Mouse (Mus musculus): ENCODE results near the gene Pde7b. TPM values are rescaled to one million over a fixed set of nuclear protein-coding genes. Genes with fewer than 3 reads are reported as not detected.

Pde7b gene
- total RNA-seq, 1 experiment from 2014 or later, result 11.0 TPM

- no peak for DNase-seq
These were observed 303.5 kb downstream of the Pde7b start for GRCm38 (mm10) chr10:20421299-20421883.

GRCm38 (mm10) chr10:20420296-20420695 lies 304.6 kb downstream of the Pde7b start:
- DNase-seq, result no peak

- DNase-seq, result no peak
These were observed 306.0 kb downstream of the Pde7b start for GRCm38 (mm10) chr10:20418856-20419219.

- DNase-seq, result no peak
These were observed 306.5 kb downstream of the Pde7b start for GRCm38 (mm10) chr10:20418202-20418855.

GRCm38 (mm10) chr10:20409181-20409580 lies 315.7 kb downstream of the Pde7b start:
- DNase-seq, result peak; percentile 10

GRCm38 (mm10) chr10:20408336-20408735 lies 316.5 kb downstream of the Pde7b start:
- no peak for DNase-seq

GRCm38 (mm10) chr10:20405471-20405870 lies 319.4 kb downstream of the Pde7b start:
- DNase-seq, result peak; percentile 39

GRCm38 (mm10) chr10:20402941-20403340 lies 321.9 kb downstream of the Pde7b start:
- no peak for DNase-seq

- no peak for DNase-seq
These were observed 324.5 kb downstream of the Pde7b start for GRCm38 (mm10) chr10:20400406-20400805.

GRCm38 (mm10) chr10:20398641-20399390 lies 326.1 kb downstream of the Pde7b start:
- no peak for DNase-seq

- DNase-seq, result no peak
These were observed 326.7 kb downstream of the Pde7b start for GRCm38 (mm10) chr10:20398224-20398623.

- DNase-seq, result no peak
These were observed 329.1 kb downstream of the Pde7b start for GRCm38 (mm10) chr10:20395778-20396177.

GRCm38 (mm10) chr10:20394815-20395214 lies 330.1 kb downstream of the Pde7b start:
- DNase-seq, result no peak

GRCm38 (mm10) chr10:20390568-20390967 lies 334.3 kb downstream of the Pde7b start:
- no peak for DNase-seq

- no peak for DNase-seq
These were observed 342.0 kb downstream of the Pde7b start for GRCm38 (mm10) chr10:20382807-20383419.

GRCm38 (mm10) chr10:20381352-20381751 lies 343.5 kb downstream of the Pde7b start:
- no peak for DNase-seq

GRCm38 (mm10) chr10:20380798-20381197 lies 344.1 kb downstream of the Pde7b start:
- no peak for DNase-seq

GRCm38 (mm10) chr10:20379071-20379735 lies 345.7 kb downstream of the Pde7b start:
- DNase-seq, result no peak

GRCm38 (mm10) chr10:20377621-20378020 lies 347.3 kb downstream of the Pde7b start:
- DNase-seq, result no peak

- DNase-seq, result no peak
These were observed 352.8 kb downstream of the Pde7b start for GRCm38 (mm10) chr10:20372046-20372445.

- no peak for DNase-seq
These were observed 362.3 kb downstream of the Pde7b start for GRCm38 (mm10) chr10:20362450-20363118.

All from adrenal gland, postnatal 25 days (tissue).